Mouse (Mus musculus): Measurements from ENCODE around the gene Best2. TPM values are rescaled to one million over a fixed set of nuclear protein-coding genes. Genes with fewer than 3 reads are reported as not detected.
A peak's percentile ranks its signal among the peaks of the same experiment; 100 is the strongest.

Gene Best2
- total and polyA plus RNA-seq, 3 experiments, result 0.04 to 0.13 TPM; not detected in 1

- Histone ChIP-seq H3K27me3 (ENCODE audit: control insufficient read depth in 1 of 2, insufficient read depth in 2 of 2, low read length in 2 of 2) (no peaks in the 10 kb centered on the region), H3K79me2 (ENCODE audit: control insufficient read depth, insufficient read depth, low read length, poor library complexity) (peaks cover 22% of the 10 kb centered on the region), H3K36me3 (ENCODE audit: control insufficient read depth in 1 of 2, insufficient read depth in 2 of 2, low read length in 2 of 2) (peaks cover 4 to 33% of the 10 kb centered on the region in 2 experiments; a peak in 3 of 4 replicates), H3K9ac (ENCODE audit: control insufficient read depth, low read depth, low read length, poor library complexity, severe bottlenecking) (peak overlapping the region; percentile 91; the same call in 1 of the 2 replicates), H3K9me3 (replicated peaks; ENCODE audit: insufficient read depth, low read length) (no peaks in the 10 kb centered on the region), H3K4me1 (ENCODE audit: control insufficient read depth in 1 of 2, insufficient read depth in 2 of 2, low read length in 2 of 2) (peaks cover 7 to 36% of the 10 kb centered on the region in 2 experiments), H3K4me3 (ENCODE audit: control insufficient read depth in 1 of 2, insufficient read depth in 1 of 2, low read depth in 2 of 2, low read length in 2 of 2) (no peak overlapping the region; a peak in 1 of 4 replicates), H3K27ac (ENCODE audit: control insufficient read depth, low read depth, low read length) (peak overlapping the region; percentile 84)
- no peak for TF ChIP-seq UBTF (IDR thresholded peaks at IDR 0.05; ENCODE audit: borderline replicate concordance, insufficient read depth, low read depth, low read length)
- no peak for TF ChIP-seq RCOR1 (IDR thresholded peaks at IDR 0.05; ENCODE audit: low read depth, low read length)
- TF ChIP-seq USF2 (IDR thresholded peaks at IDR 0.05; ENCODE audit: borderline replicate concordance in 1 of 2, insufficient read depth in 1 of 2, low read depth in 1 of 2, low read length in 2 of 2), result no peak
- TF ChIP-seq MEF2A (IDR thresholded peaks at IDR 0.05; ENCODE audit: extremely low read depth, insufficient replicate concordance, low read depth, low read length, poor library complexity, severe bottlenecking), result no peak
- TF ChIP-seq MAFK (IDR thresholded peaks at IDR 0.05; ENCODE audit: borderline replicate concordance, low read depth, low read length), result no peak
- peak; percentile 57; the same call in 1 of the 2 replicates for TF ChIP-seq TCF12 (IDR thresholded peaks at IDR 0.05; ENCODE audit: low read depth, low read length)
- TF ChIP-seq SIN3A (IDR thresholded peaks at IDR 0.05; ENCODE audit: low read length), result no peak
- TF ChIP-seq MAZ (IDR thresholded peaks at IDR 0.05; ENCODE audit: low read depth, low read length), result no peak
- TF ChIP-seq ZC3H11A (IDR thresholded peaks at IDR 0.05; ENCODE audit: low read depth, low read length), result no peak
- TF ChIP-seq BHLHE40 (IDR thresholded peaks at IDR 0.05; ENCODE audit: borderline replicate concordance, low read depth, low read length), result no peak
- TF ChIP-seq TAL1 (IDR thresholded peaks at IDR 0.05; ENCODE audit: low read length), result peak; percentile 62
- 0 out of 2 replicates have a peak, but pooled peaks have one; percentile 17 for TF ChIP-seq GATA1 (IDR thresholded peaks at IDR 0.05; ENCODE audit: low read depth, low read length)
- no peak; the same call in 1 of the 2 replicates for TF ChIP-seq HCFC1 (IDR thresholded peaks at IDR 0.05; ENCODE audit: low read depth, low read length)
- TF ChIP-seq MYB (IDR thresholded peaks at IDR 0.05; ENCODE audit: low read depth, low read length), result peak; percentile 19; the same call in 1 of the 2 replicates
- TF ChIP-seq ZKSCAN1 (IDR thresholded peaks at IDR 0.05; ENCODE audit: low read depth, low read length), result no peak
- TF ChIP-seq JUND (IDR thresholded peaks at IDR 0.05; ENCODE audit: low read depth, low read length), result no peak
- no peak for TF ChIP-seq SMC3 (IDR thresholded peaks at IDR 0.05; ENCODE audit: low read depth, low read length)
- no peak for TF ChIP-seq TBP (IDR thresholded peaks at IDR 0.05; ENCODE audit: low read depth, low read length)
- TF ChIP-seq ZMIZ1 (IDR thresholded peaks at IDR 0.05; ENCODE audit: low read depth, low read length), result no peak
- no peak for TF ChIP-seq MAX (IDR thresholded peaks at IDR 0.05; ENCODE audit: low read length)
- TF ChIP-seq POLR2AphosphoS5 (IDR thresholded peaks at IDR 0.05; ENCODE audit: borderline replicate concordance, low read depth, low read length), result no peak
- no peak for TF ChIP-seq MXI1 (IDR thresholded peaks at IDR 0.05; ENCODE audit: low read depth, low read length)
- TF ChIP-seq RAD21 (IDR thresholded peaks at IDR 0.05; ENCODE audit: low read depth, low read length), result no peak
- TF ChIP-seq MYC (IDR thresholded peaks at IDR 0.05; ENCODE audit: low read depth, low read length), result no peak
- TF ChIP-seq ZNF384 (IDR thresholded peaks at IDR 0.05; ENCODE audit: low read depth, low read length), result no peak
- TF ChIP-seq EP300 (IDR thresholded peaks at IDR 0.05; ENCODE audit: low read depth in 1 of 2, low read length in 2 of 2), result peak; percentile 24 to 41; a peak in 2 of 4 replicates
- TF ChIP-seq NELFE (IDR thresholded peaks at IDR 0.05; ENCODE audit: low read depth, low read length), result no peak
- no peak for TF ChIP-seq POLR2A (IDR thresholded peaks at IDR 0.05; ENCODE audit: control insufficient read depth in 1 of 2, insufficient read depth in 1 of 2, low read depth in 1 of 2, low read length in 2 of 2, poor library complexity in 1 of 2)
- no peak for TF ChIP-seq CHD1 (IDR thresholded peaks at IDR 0.05; ENCODE audit: low read depth, low read length)
- no peak for TF ChIP-seq CHD2 (IDR thresholded peaks at IDR 0.05; ENCODE audit: low read length)
- TF ChIP-seq KAT2A (conservative IDR thresholded peaks at IDR 0.05; ENCODE audit: low read depth, low read length), result no peak
- no peak for TF ChIP-seq GABPA (IDR thresholded peaks at IDR 0.05; ENCODE audit: low read depth, low read length)
- no peak for TF ChIP-seq NRF1 (IDR thresholded peaks at IDR 0.05; ENCODE audit: insufficient read depth, low read depth, low read length, poor library complexity, severe bottlenecking)
- no peak for TF ChIP-seq POLR2AphosphoS2 (IDR thresholded peaks at IDR 0.05; ENCODE audit: low read length)
- TF ChIP-seq ELF1 (IDR thresholded peaks at IDR 0.05; ENCODE audit: low read depth, low read length), result no peak
- TF ChIP-seq E2F4 (IDR thresholded peaks at IDR 0.05; ENCODE audit: borderline replicate concordance, low read depth, low read length), result no peak
- peak; percentile 70 for DNase-seq (ENCODE audit: low read depth, low spot score)
Observed at GRCm38 (mm10) chr8:84967532-84968304, 46.6 kb downstream of the Best2 start.

Data from MEL (cell line).